Mouse (Mus musculus) regulatory T cell (primary cell): ENCODE results near the gene Lrrc8c.
"Not testable (repeated sequence)": the region's sequence is repeated elsewhere in the genome, so short reads cannot be mapped to it uniquely, and the experiment has no call there.

Experiments
- in situ Hi-C: fragments of 300-600 bp; cut with MboI, MseI; formaldehyde crosslinking; loops from one replicate; pipeline ENCODE4 v1.15.1; 2025; ENCODE audit warnings: high pct_unique_total_duplicates

The Lrrc8c gene

DNA sequence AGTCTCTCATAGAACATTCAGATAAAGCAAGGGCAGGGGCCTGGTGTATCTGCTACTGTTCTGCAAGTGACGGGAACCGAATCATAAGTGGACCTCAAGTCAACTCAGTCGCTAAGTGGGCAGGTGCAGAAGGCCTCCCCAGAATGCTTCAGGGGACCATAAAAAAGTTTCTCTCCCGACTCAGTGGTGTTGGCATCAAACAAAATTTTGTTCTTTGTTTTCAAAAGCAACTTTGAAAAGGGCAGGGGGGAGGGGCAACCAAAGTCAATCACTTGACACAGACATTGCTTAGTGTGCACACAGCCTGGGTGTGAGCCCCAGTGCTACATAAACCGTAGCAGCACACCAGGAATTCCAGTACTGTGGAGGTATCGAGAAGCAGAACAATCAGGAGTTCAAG lies 116.4 kb downstream of the Lrrc8c start:
- in situ Hi-C loops, result no loop called here

DNA sequence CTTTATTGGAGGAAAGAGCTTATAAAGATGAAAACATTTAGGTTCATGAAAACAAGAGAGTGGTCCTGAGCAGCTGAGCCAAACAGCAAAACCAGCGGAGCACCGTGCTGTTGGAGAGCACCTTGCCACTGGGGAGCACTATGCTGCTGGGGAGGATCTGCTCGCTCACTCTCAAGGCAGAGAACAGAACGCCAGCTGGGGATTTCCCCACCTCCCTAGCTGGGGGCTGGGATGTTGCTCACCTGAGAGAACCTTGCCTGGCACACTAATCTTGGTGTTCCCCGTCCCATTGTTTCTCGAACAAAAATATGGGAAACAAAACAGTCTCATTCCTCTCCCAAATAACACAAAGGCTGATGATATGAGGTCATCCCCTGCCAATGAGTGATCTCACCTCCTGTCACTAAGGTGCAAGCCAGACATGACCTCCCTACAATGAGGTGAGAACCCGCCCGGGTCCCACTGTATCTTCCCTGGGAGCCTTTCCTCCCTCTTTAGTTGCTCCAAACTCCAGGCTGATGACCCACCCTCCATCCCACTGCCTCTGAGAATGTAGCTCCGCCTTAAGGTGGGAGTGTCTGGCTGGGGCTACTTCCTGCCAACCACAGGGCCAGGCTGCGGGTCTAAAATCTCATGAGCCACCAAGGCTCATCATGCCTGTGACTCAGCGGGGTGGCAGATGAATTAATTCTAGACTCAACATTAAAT lies 117.5 kb downstream of the Lrrc8c start:
- in situ Hi-C loops, result no loop called here

DNA sequence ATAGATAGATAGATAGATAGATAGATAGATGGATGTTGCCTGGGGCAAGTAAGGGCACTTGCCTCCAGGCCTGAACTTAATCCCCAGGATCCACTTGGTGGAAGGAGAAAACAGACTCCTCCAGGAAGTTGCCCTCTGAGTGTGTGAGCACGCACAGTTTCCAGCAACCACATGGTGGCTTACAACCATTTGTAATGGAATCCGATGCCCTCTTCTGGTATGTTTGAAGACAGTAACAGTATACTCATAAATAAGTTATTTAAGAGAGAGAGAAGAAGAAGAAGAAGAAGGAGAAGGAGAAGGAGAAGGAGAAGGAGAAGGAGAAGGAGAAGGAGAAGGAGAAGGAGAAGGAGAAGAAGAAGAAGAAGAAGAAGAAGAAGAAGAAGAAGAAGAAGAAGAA lies 119.1 kb downstream of the Lrrc8c start:
- in situ Hi-C loops, result not testable (repeated sequence)

DNA sequence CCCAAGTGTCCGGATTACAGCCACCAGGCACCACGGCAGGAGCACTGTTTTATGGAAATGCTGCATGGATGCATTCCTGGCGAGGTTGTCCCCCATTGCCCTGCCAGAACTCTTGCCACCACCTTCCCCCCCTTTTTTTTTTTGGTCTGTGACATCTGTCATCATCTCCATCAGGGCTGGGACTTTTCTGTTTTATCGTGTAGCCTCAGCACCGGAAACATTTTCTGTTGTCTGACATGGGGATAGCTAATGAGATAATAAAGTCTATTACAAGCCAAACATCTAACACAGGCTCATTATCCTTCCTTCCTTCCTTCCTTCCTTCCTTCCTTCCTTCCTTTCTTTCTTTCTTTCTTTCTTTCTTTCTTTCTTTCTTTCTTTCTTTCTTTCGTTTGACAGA lies 119.7 kb downstream of the Lrrc8c start:
- in situ Hi-C loops, result no loop called here

DNA sequence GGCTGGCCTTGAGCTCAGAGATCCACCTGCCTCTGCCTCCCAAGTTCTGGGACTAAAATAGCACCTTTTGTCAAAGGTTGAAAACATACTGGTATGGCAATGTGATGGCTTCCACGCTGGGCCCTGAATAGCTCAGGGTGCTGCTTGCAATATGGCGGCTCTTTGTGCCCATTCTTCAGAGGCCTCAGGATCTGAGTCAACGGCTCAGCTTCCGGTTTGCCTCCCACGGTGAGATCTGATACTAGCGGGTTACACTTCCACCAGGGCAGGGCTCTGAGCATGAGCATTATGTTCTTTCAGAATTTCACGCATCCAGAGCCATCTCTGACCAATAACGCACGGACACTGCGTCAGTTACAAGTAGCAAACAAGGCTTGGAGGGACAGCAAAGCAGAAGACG lies 120.2 kb downstream of the Lrrc8c start:
- in situ Hi-C loops, result no loop called here

DNA sequence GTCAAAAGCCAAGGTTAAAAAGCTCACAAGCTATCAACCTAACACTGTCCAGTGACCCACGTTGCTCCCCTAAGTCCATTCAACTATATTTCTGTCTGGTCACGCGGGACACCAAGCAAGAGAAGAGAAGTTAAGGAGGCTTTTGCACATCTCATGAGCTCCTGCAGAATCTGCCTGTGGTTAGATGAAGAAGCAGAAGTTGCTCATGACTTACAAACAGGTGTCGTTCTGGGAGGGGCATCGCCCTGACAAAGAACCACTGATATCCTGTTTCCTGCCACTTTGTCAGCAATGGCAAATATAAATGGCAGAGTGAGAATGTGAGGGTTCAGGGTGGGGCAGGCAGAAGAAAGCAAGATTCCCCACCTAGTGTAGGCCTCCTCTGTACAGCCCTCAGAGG lies 123.3 kb downstream of the Lrrc8c start:
- in situ Hi-C loops, result loop anchor here (10.0 kb wide), 1 partner anchor 118 kb away; no protein-coding TSS in a partner anchor

DNA sequence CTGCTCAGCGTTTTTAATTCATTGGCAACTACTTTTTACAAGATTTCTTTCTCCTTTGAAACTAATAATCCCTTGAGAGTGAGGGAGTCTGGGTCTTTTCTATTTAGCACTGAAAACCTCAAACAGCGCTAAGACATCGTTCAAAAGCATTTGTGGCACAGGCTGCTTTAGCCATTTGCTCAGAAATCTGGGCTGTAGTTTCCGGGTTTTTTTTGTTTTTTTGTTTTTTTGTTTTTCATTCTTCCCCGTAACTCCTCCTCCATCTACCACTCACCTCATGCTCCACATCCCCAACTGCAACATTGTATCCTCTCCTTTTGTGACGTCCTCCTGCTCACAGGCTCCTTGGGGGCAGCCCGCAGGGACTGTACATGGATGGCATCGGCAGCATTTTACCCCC lies 124.1 kb downstream of the Lrrc8c start:
- in situ Hi-C loops, result loop anchor here (10.0 kb wide), 1 partner anchor 118 kb away; no protein-coding TSS in a partner anchor

DNA sequence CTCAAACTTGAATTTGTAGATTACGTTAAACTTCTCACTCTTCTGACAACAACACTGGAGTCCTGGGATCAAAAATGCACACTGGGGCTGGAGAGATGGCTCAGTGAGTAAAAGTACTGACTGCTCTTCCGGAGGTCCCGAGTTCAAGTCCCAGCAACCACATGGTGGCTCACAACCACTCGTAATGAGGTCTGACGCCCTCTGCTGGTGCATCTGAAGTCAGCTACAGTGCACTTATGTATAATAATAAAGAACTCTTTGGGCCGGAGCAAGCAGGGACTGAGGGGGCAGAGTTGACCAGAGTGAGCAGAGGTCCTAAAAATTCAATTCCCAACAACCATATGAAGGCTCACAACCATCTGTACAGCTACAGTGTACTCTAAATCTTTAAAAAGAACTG lies 125.0 kb downstream of the Lrrc8c start:
- in situ Hi-C loops, result loop anchor here (10.0 kb wide), 1 partner anchor 119 kb away; no protein-coding TSS in a partner anchor

DNA sequence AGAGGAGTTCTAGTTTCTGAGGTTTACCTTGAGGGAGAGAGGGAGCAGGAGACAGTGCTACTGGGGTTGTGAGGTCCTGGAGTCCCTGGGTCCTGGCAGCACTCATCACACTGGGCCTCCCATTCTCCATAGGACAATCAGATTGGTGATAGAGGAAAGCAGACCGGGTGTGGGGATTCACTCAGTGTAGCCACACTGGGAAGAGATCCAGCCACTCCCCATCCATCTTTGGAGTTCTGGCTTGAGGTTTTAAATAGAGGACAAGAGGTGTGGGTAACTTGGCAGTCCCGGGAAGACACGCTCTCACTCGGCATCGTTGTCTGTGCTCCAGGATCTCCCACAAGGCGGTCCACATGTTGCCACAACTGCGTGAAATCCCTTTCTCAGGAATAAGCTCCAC lies 127.9 kb downstream of the Lrrc8c start:
- in situ Hi-C loops, result loop anchor here (10.0 kb wide), 1 partner anchor 122 kb away; no protein-coding TSS in a partner anchor

DNA sequence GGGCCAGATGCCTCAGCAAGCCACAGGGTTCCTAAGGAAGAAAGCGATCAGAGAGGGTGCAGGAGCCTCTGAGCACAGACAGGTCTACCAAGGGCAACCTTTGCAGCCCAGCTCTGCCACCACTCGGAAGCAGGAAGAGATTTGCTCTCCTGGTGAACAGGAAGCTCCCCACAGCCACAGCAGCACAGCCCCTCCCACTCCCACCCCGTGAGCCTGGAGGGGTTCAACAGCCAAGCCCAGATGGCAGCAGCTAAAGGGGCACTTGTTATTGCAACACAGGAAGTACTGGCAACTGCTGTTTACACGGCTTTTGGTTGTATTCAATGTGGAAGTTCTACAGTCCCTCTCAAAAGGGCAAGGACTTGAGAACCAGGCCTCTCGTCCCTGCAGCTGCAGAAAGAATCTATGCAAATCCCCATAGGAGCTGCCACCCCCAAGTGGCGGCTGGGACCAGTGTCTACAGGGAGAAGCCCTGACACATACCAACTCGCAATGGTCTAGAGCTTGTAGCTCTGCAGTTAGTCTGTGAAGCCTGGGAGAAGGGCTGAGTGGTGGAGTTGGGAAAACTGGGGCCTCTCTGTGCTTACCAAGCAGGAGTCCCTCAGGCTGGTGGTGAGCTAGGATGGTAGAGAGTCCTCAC lies 129.6 kb downstream of the Lrrc8c start:
- in situ Hi-C loops, result loop anchor here (10.0 kb wide), 1 partner anchor 124 kb away; no protein-coding TSS in a partner anchor

DNA sequence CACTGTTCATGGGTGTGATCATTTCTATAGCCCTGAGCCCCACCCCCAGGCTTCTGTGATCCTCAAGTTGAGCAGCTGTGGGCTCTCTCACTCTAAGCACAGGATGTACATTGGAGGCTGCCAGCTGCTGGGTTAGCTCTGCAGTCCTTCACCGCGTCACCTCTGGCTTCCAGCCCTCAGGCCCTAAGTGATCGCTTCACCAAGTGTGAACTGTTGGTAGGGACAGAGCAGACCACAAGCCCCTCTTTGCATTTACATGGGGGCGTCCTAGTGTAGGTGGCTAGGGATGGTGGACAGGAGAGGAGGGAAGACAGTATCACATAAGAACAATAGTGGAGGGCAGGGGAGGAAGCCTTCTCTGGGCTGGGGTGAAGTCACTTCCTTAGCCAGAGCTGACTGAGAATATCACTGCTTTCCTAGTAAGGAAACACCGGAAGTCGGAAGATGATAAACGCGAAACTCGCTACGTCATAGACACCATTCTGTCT lies 130.4 kb downstream of the Lrrc8c start:
- in situ Hi-C loops, result loop anchor here (5.0 to 10.0 kb wide), 4 partner anchors 45 to 242 kb away; no protein-coding TSS in a partner anchor

DNA sequence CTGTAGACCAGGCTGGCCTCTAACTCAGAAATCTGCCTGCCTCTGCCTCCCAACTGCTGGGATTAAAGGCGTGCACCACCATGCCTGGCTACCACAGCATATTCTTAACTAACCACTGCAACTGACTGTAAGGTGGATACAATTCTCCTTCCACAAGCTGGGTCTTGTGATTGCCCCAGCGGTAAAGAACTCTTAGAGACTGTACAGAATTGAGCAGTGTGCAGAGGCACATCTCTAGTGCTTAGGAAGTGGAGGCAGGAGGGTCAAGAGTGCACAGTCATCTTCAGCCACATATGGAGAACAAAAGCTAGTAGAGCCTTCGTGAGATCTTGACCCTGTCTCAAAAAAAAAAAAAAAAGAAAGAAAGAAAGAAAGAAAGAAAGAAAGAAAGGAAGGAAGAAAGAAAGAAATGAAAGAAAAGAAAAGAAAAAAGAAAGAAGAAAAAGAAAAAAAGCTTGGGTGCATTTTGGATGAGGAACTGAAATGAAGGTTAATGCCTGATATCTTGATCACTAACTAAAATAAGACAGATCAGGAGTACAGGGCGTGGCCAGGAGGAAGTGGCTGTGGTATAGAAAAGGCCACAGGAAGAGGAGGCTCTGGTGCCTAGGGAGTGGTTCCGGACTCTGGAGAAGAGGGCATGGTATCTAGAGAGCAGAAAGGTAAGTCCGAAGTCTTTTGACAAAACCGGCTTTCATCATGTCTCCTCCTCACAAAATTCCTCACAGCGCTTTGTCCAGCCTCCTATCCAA lies 131.7 kb downstream of the Lrrc8c start:
- in situ Hi-C loops, result loop anchor here (5.0 to 10.0 kb wide), 3 partner anchors 46 to 244 kb away; no protein-coding TSS in a partner anchor

DNA sequence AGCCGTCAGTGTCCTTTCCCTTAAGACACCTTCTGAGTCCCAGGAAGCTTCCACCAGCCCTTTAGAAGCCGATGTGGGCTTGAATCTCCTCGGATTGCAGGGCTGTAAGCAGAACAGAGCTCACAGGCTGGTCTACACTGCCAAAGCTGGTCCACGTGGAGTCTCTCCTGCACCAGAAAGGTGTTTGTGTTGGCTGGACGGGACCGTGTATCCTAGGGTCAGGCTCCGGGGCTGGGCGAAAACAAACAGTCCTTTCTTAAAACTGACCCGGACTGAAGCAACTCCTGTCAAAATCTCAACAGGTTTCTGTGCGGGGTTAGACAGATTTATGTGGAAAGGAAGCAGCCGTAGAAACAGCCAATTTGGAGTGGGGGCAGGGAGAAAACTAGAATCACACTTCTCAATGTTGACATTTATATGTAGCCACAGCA lies 132.4 kb downstream of the Lrrc8c start:
- in situ Hi-C loops, result loop anchor here (5.0 to 10.0 kb wide), 3 partner anchors 47 to 244 kb away; no protein-coding TSS in a partner anchor

DNA sequence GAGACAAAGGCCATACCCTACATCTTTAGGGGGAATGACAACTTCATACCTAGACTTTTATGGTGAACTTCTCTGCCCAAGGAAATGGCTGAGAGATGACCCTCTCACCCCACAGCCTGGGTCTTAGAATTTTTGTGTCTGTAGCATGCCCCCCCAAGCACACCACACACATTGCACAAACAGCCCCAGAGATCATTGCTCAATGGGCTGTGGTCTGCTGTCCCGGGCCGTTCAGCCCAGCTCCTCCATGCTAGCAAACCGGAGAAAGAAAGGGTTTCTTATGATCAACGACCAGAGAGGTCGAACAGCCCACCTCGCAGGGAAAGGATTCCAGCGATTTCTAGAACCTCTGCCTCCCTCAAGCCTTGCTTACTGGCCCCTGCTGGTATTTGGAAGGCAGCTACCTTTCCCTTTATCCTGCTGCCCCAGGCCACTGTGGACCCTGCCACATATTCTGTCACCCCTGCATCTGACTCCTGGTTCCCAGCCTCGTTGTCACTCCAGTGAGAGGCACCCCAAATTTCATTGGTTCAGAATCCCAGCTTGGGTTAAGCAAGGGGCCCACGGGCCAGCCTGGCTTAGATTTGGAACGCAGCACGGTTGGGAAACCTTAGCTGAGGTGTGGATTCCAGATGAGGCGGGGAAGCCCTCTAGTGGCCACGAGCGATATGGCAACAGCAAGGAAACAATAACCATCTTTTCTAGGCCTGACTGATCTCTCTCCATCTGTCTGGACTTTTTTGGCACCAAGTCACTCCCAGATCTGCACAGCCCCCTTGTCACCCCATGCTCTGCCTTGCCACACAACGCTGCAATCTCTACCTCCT lies 135.3 kb downstream of the Lrrc8c start:
- in situ Hi-C loops, result loop anchor here (5.0 to 10.0 kb wide), 3 partner anchors 50 to 247 kb away; no protein-coding TSS in a partner anchor

DNA sequence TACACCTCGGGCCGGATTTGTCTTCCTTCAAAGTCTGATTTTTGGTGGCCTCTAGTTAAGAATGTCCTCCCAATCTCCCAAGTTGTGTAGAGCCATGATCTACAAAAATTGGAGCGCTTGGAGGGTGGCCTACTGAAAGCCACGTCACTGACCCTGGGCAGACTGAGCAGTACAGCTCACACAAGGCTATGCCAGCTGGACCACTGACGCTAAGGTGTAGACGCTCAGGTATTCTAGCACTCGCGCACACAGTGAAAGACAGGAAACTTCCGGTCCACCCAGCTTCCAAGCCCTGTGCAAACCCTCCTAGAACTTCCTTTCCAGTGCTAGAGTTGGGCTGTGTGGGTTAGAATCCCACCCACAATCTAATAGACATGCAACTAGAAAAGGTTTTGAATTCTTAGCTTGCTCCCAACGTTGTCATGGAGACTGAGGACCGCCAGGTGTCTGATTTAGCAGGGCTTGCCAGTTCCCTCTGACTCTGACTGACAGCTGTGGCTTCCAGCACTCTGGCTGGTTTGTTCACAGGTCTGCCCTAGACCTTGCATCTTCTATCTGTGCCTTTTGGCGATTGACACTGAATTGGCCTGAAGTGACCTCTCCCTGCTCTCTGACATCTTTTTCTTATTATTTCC lies 136.0 kb downstream of the Lrrc8c start:
- in situ Hi-C loops, result loop anchor here (10.0 kb wide), 1 partner anchor 50 kb away; no protein-coding TSS in a partner anchor

DNA sequence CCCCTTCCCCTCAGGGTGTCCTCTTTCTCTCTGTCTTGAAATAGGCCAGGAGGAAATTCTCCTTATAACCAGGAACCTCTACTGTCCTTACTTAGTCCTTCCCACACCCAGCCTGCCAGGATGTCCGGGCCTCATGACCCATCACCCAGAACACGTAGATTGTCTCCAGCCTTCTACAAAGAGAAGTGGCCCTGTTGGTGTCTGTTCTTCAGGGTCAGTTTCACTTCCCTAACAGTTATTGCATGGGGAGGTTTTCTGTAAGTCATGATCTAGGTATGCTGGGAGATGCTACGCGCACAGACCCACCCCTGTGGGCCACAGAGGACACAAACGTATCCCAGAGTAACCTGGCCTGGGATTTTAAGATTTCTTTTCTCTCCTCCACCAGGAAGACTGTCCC lies 142.7 kb downstream of the Lrrc8c start:
- in situ Hi-C loops, result no loop called here
